Comparison of ENCODE assay signal across 29 mouse cellular contexts in genomic region chr13:67798618-67799017, GRCm38 (mm10). TPM values are rescaled to one million over a fixed set of nuclear protein-coding genes. Genes with fewer than 3 reads are reported as not detected.
"Had no signal": no experiment of that assay in that cellular context is flagged by ENCODE, and none has a peak within 500 bp of the region (broad histone marks: within the 10 kb centered on the region; RNA-seq: fewer than 3 reads in every experiment).

No protein-coding gene starts in this region.

- H3K4me2 ChIP-seq: heart, embryonic 12.5 days; hindbrain, embryonic 12.5 days; hindbrain, embryonic 14.5 days; intestine, embryonic 15.5 days; limb, embryonic 12.5 days; liver, embryonic 11.5 days; liver, embryonic 13.5 days; liver, embryonic 15.5 days had no signal

- H3K27ac ChIP-seq: heart, embryonic 10.5 days; hindbrain, embryonic 10.5 days; hindbrain, embryonic 12.5 days; hindbrain, embryonic 14.5 days; intestine, embryonic 15.5 days; layer of hippocampus, adult 2 months; left cerebral cortex, adult 2 months; limb, embryonic 10.5 days; limb, embryonic 12.5 days; liver, embryonic 13.5 days; liver, embryonic 15.5 days had no signal

- H3K4me1 ChIP-seq: heart, embryonic 10.5 days; heart, embryonic 12.5 days; hindbrain, embryonic 10.5 days; hindbrain, embryonic 12.5 days; intestine, embryonic 15.5 days; limb, embryonic 10.5 days; limb, embryonic 12.5 days; liver, embryonic 13.5 days; liver, embryonic 15.5 days had no signal

- ATAC-seq: hindbrain, embryonic 16.5 days; inflammation-experienced regulatory T-cells, adult 6 months; intestine, embryonic 15.5 days; intestine, postnatal 0 days; liver, postnatal 0 days had no signal

- H3K9ac ChIP-seq: heart, embryonic 12.5 days; hindbrain, embryonic 12.5 days; hindbrain, embryonic 14.5 days; intestine, embryonic 15.5 days; limb, embryonic 12.5 days; liver, embryonic 13.5 days; liver, embryonic 15.5 days; liver, postnatal 0 days had no signal

- H3K9me3 ChIP-seq: heart, embryonic 10.5 days; heart, embryonic 12.5 days; hindbrain, embryonic 10.5 days; hindbrain, embryonic 12.5 days; intestine, embryonic 15.5 days; limb, embryonic 10.5 days; limb, embryonic 12.5 days; liver, embryonic 13.5 days; liver, embryonic 15.5 days had no signal

- H3K36me3 ChIP-seq: heart, embryonic 10.5 days; heart, embryonic 12.5 days; hindbrain, embryonic 10.5 days; hindbrain, embryonic 12.5 days; intestine, embryonic 15.5 days; limb, embryonic 10.5 days; limb, embryonic 12.5 days; liver, embryonic 13.5 days; liver, embryonic 15.5 days had no signal

- DNase-seq: gastrocnemius, postnatal 10 days; gastrocnemius, postnatal 25 days; heart, adult 18-20 months; heart, postnatal 10 days; heart, postnatal 4 days; kidney, adult 18-20 months; kidney, adult 8-10 months; kidney, postnatal 10 days; kidney, postnatal 25 days; kidney, postnatal 4 days; liver; liver, embryonic 13.5 days; liver, postnatal 0 days had no signal

- H3K4me3 ChIP-seq: heart, embryonic 10.5 days; heart, embryonic 12.5 days; hindbrain, embryonic 10.5 days; hindbrain, embryonic 12.5 days; intestine, embryonic 15.5 days; layer of hippocampus, adult 2 months; left cerebral cortex, adult 2 months; limb, embryonic 10.5 days; limb, embryonic 12.5 days; liver, embryonic 13.5 days; liver, embryonic 15.5 days had no signal

- H3K27me3 ChIP-seq: heart, embryonic 12.5 days; hindbrain, embryonic 12.5 days; intestine, embryonic 15.5 days; limb, embryonic 12.5 days; liver, embryonic 13.5 days; liver, embryonic 15.5 days had no signal

RNA-seq across cellular contexts. Expression of gene Gm10037, which starts 32.3 kb away (rescaled TPM):
- total RNA-seq: gastrocnemius, postnatal 10 days; granulocyte monocyte progenitor cell, adult 5-6 weeks had no signal
- polyA plus RNA-seq: inflammation-experienced regulatory T-cells, adult 6 months had no signal
